Mouse (Mus musculus): ENCODE measurements around the gene Bax.
A peak's percentile ranks its signal among the peaks of the same experiment; 100 is the strongest.
"Not testable (repeated sequence)": the region's sequence is repeated elsewhere in the genome, so short reads cannot be mapped to it uniquely, and the experiment has no call there.

Bax gene

DNA sequence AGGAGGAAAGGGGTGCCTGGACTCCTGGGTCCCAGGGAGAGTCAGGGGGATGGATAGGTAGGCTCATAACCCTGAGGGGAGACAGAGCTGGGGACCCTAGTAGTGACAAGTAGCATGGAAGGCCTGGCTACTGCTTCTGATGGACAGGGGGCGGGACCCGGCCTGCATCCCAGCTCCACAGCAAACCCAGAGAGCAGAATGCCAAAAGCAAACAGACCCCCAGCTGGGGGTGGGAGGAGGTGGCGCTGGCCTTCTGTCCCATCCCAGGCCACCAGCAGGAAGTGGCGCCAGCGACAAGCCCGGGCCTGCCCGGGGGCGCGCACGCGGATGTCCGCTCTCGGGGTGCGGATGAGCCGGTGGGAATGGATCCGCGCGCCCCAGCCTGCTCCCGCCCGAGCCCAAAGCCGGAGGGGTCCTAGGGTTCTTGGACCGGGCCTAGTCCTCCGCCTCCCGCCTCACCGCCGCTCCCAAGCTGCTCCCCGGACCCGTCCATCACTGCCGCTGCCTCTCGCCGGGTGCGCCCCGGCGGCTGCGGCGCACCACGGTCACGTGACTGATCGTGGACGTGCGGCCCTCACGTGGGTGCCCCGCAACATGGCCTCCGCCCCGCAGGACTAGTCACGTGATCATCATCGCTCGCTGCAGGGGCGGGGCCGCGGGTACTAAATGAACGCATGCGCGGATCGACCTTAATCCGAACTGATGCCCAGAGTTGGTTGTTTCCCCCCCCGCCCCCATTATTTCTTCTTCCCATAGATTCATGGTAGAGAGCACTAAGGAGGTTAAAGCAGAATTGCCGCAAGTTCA, at the start of gene Bax:
TSS of gene Bax (minus strand) at position 616 of the 807 bp plus-strand sequence.
- DNase-seq (ENCODE audit: low spot score in 2 of 2) = peak; percentile 91 to 94

DNA sequence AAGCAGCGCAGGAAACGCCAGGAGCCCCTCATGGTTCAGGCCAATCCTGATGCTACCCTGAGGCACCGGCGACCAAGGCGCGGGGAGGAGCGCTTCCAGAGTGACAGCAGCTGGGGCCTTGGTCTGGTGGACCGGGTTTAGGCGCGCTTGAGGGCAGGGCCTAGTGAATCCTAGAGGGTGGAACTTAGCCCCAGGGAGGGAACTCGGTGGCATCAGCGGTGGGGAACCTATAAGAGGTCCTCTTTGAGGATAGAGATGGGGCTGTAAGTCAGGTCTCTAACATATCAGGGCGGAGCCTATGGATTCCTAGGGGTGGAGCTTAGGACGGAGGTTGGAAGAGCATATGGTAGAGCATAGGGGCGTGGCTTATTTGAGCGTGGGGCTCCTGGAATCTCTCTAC, 48.7 kb upstream of the Bax start:
- DNase-seq (ENCODE audit: low spot score in 2 of 2) = no peak

DNA sequence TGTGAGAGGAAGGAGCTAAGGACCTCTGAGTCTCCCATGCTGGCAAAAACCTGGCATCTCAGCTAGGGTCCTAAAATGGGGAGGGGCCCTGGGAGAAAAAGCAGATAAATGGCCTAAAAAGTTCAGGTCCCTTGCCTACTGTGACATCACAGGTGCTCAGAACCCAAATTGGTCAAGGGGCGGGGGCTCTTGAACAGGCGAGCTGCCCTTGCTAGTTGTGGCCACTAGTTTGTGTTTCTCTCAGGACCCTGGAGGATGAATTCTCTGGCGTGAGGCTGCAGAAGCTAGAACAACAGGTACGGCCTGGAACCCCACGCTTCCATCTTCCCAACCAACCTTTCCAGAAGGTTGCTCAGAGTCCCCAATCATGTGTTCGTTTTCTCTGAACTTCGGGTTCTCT, 47.7 kb upstream of the Bax start:
- no peak for DNase-seq (ENCODE audit: low spot score in 2 of 2)

DNA sequence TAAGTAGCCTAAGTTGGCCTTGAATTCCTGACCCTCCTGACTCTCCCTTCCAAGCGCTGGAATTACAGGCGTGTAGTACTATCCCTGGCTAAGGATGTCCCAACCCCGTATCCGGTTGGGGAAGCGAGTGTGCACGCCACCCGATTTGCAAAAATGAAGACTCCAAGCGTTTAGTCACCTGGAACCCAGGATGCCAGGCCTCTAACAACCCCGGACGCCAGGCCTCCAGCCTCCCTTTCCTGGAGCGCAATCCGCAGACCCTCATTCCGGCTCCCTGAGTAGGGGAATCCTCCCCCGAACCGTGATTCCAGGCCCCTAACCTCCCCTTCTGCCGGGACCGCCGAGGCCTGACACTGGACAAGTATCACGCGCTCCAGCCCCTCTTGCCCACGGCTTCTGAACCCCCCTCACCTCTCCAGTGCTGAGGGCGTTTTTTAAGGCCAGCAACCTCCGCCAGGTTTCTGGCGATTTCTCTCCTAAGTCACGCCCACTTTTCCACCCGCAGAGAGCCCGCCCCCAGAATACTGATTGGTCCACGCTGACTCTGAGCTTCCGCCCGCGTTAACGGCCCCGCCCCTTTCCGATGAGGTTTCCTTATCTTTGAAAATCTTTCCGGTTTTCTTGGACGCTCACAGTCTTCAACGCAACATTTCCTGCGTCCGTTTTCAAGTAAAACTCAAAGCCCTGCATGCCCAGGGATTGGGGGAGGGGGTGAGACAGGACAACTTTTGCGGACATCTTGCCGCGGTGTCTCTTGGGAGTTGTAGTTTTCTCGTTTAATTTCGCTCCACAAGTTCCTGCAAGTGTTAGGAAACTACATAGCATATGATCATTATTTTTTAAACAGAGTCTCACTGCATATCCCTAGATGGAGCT, 43.5 kb upstream of the Bax start, which contains the start of gene Nucb1:
TSS of gene Nucb1 (minus strand) at position 495 of the 876 bp plus-strand sequence.
- peak; percentile 89 to 91 for DNase-seq (ENCODE audit: low spot score in 2 of 2)

DNA sequence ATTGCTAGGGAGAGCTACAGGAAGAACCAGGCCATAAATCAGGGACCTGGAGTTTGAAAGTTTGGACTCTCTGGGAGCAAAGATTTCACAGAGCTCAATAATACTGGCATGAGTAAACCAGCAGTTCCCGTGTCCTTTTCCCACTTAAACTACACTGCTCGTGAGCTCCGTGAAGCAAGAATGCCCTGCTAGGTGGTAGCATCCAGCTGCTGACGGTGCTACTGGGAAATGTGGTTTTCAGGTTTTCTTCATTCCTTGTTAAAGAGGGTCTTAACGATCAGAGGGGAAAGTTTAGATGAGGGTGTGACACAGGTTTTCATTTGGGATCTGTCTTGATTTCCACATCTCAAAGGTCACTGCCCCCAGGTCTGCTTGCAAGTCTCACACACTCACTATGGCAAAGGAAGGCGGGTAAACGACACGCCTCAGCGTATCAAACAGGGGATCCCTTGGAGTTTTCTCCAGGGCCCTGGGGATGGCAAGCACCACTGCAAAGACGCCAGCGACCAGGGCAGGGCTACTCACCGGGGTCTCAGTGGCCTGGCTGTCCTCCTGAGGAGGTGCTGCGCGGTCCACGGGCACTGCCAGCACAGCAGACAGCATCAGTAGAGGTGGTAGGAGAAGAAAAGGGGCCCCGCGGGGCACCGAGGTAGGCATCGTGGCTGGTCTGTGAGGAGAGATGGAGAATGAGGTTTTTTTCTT, 42.6 kb upstream of the Bax start:
- no peak for DNase-seq (ENCODE audit: low spot score in 2 of 2)

DNA sequence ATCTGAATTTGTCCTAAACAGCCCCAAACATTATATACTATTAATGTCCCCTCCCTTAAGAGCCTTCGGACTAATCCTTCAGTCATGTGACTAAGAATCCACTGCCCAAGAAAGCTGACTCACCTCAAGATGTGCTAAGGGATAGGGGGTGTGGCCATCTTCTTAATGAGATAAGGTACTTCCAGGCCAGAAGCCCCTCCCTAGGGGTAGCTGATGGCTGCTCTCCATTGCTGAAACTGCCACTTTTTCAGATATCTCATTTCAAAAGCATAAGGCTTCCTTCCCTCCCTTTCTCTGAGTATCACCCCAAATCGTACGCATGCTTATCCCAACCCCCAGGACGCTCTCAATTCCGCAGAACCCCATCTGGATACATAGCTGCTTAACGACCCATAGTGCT, 41.9 kb upstream of the Bax start:
- no peak for DNase-seq (ENCODE audit: low spot score in 2 of 2)

DNA sequence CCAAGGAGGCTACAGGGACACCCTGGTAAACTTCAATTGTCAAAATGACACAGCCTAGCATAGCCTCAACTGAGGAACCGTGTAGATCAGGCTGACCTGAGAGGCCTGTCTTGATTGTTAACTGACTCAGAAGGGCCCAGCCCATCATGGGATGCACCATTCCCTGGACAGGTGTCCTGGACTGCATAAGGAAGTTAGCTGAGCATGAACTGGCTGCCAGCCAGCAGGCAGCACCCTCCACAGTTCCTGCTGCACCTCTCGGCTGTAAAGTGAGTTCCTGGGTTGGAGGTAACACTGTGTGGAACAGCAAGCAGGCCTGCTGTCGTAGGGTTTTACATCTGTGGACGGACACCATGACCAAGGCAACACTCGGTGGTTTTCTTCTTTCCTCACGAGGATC, 40.9 kb upstream of the Bax start:
- no peak for DNase-seq (ENCODE audit: low spot score in 2 of 2)

DNA sequence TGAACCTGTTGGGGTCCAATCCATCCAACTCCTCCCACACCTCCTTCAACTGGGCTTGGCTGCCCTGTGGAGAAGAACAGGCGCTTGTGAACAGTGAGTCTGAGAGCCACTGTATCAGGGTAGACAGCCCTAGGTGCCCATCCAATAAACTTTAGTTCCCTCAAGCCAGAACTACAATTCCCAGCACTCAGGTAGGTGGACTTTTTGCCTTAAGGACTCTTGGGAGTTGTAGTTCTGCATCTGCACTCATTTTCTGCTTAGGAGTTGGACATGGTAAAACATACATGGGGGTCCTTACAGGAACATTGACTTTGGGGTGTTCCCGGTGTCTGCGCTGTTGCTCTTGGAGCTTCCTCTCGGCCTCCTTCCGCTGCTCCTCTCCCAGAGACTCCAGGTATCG, 31.7 kb upstream of the Bax start:
- no peak for DNase-seq (ENCODE audit: low spot score in 2 of 2)

DNA sequence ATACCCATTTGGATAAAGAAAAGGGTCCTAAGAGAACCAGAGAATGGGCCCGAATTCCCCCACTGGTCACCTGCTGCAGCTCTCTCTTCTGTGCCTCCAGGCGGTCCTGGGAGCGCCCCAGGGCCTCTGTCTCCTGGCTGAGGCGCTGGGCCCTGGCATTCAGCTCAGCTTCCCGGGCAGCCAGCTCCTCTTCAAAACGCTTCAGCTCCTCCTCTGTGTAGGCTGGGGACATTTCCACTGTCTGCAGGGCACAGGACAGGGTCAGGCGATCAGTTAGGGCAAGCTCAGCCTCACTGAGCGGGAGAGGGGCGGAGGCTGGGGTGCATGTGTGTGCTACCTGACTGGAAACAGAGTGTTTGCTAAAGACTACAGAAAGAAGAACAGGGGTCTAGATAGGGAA, 27.9 kb upstream of the Bax start:
- DNase-seq (ENCODE audit: low spot score in 2 of 2) = no peak

DNA sequence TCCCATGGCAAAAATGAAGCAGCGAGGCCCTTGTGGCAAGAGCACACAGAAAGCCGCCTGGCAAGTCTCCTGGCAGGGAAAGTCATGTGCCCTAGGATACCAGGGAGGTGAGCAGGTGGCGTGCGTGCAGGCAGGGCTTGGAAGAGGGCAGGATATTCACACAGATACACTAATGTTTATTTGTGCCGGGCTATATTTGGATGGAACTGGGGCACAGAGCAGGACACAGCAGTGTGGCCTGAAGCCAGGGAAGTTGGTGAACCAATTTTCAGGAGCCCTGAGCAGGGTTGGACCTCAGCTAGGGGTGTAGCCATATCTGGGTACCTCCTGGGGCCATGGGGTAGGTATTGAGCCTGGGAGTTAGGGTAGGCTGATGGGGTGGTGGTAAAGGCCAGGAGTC, 26.3 kb upstream of the Bax start:
- no peak for DNase-seq (ENCODE audit: low spot score in 2 of 2)

DNA sequence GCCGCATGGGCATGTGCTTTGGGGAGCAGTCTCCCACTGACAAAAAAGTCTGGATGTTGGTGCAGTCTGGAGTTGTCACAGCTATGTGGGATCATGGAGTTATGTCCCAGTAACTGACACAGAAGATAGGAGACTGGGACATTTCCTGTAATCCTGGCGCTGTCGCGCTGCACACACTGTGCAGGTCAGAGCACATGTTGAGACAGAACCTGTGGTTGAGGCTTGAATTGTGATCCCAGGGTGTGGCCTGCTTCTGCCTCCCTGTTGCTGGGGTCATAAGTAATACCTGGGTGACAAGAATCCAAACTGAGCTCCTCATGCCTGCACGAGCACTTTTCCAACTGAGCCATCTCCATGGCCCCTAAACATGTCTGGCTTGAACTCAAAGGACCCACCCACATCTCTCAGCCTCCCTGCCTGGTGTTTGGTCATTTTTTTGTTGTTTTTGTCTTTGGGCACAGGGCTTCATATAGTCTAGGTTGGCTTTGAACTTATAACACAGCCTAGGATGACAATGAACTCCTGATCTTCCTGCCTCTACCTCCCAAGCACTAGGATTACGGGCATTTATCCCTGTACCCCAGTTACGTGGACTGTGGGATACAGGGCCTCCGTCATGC, 25.6 kb upstream of the Bax start:
- no peak for DNase-seq (ENCODE audit: low spot score in 2 of 2)

DNA sequence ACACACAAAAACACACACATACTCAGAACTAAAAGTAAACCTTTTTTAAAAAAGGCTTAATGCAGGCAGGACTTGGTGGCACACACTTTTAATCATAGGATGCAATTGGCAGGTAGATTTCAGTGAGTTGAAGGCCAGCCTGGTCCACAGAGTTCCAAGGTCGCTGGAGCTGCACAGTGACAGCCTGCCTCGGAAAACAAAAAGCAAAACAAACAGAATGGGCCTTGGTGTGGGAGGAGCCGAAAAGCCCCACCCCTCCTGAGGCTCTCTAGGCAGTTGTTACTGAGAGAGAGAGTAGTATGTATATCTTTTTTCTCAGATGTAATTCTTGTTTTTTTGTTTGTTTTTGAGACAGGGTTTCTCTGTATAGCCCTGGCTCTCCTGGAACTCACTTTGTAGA, 24.6 kb upstream of the Bax start:
- DNase-seq (ENCODE audit: low spot score in 2 of 2) = no peak

DNA sequence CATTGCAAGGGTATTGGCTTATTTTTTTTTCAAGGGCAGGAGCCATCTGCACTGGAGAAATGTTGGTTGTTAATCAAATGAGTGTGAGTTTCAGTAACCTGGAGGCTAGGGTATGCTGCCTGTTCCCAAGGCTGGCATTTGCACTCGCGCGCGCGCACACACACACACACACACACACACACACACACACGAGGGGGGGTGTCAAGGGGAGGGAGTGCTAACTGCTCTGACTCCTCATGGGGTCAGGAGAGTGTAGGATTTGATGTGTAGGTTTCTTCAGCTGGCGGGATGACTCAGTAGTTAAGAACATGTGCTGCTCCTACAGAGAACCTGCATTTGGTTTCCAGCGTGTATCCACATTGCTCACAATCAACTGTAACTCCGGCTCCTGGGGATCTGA, 24.1 kb upstream of the Bax start:
- no peak for DNase-seq (ENCODE audit: low spot score in 2 of 2)

DNA sequence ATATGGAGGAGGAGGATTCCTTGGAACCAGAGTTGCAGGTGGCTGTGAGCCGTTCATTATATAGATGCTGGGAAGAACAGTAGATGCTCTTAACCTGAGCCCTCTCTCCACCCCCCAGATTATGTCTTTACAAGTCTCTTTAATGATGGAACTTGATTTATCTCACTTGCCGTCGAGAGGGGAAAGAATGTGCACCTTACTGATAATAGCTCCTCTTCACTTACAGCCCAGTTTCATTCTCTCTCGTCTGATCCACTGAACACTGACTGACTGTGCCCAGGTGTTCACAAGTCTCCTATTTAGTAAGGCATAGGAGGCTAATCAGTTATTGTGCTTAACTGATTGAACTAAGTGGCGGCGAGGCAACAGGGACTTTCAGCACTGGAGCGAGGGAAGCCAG, 22.9 kb upstream of the Bax start:
- DNase-seq (ENCODE audit: low spot score in 2 of 2) = no peak

DNA sequence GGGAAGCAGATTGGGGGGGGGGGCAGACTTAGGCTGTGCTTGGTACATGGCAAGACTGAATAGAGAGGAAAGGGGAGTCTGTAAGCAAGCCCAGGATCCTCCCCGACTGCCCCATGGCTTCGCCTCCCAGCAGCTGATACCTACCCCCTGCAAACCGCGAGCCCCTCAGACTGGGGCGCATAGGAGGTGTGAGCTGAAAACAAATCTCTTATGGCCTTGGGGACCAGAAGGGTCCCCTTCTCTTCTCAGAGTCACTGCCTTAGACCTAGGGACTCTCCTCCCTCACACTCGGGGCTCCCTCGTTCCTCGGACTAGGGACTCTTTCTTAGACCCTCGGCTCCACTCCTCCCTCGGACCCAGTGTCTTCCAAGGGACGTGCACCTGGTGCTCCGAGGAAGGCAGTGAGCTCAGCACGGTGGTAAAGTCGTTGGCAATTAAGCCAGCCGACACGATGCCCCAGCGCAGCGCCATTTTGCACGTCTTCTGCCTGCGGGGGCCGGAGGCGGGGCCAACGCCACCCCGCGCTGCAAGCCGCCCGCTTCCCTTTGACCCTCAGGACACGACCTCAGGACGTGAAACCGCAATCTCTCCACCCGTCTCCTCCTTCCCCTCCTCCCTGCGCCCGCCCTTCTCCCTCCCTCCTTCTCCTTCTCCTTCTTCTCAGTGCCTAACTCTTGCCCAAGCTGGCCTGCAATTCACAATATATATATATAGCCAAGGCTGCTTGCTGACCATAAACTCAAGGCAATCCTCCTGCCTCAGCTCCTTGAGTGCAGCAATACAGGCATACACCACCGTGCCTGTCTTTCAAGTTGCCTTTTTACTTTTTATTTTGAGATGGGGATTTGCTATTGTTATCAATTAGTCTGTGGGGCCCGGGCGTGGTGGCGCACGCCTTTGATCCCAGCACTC, 21.9 kb upstream of the Bax start, which contains the start of gene Dhdh:
TSS of gene Dhdh (minus strand) at position 513 of the 912 bp plus-strand sequence.
- DNase-seq (ENCODE audit: low spot score in 2 of 2) = peak; percentile 34 to 42

DNA sequence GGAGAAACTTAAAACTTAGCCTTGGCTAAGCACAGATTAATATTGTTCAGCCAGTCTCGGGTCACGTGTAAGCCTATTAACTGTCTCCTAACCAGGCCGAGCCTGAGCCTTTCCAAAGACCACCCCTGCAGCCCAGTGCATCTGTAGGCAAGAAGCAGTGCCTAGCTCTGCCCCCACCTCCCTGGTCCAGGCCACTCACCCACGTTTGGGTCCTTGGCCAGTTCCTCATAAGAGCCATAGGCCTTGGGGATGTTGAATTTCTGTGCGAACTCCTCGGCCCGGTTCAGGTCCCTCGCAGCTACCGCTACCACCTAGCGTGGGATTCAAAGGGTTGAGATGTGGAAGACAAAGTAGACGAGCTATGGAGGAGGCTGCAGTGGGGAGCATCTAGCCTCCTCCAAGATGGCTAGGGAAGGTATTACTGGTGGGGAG, 21.2 kb upstream of the Bax start:
- DNase-seq (ENCODE audit: low spot score in 2 of 2) = no peak

DNA sequence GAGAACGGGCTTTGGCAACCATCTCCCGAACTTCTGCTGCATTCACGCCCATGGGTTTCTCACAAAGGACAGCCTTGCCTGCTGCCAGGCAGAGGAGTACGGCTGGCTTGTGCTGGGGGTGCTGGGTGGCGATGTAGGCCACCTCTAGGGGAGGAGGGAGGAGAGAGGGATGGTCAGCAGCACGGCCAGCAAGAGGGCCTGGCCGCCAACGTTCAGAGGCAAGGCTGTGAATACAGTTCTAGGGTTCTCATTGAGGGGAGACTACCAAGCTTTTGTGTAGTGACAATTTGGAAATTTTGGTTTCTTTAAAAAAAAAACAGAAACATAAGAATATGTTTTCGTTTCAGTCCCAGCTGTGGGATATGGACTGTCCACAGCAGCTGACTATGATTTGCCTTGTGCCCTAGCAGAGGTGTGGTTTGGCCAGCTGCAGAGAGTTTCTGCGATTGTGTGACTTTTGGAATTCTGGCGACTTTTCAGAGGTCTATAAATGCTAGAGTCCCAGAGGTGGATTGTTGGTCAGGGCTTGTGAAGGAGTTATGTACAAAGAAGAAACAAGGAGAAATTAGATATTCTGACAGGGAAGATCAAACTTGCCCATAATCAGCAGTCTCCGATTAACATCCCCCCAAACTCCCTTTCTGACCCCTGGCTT, 20.2 kb upstream of the Bax start, which contains the start of gene Gm45808:
TSS of gene Gm45808 (minus strand) at position 51 of the 655 bp plus-strand sequence.
- DNase-seq (ENCODE audit: low spot score in 2 of 2) = no peak

DNA sequence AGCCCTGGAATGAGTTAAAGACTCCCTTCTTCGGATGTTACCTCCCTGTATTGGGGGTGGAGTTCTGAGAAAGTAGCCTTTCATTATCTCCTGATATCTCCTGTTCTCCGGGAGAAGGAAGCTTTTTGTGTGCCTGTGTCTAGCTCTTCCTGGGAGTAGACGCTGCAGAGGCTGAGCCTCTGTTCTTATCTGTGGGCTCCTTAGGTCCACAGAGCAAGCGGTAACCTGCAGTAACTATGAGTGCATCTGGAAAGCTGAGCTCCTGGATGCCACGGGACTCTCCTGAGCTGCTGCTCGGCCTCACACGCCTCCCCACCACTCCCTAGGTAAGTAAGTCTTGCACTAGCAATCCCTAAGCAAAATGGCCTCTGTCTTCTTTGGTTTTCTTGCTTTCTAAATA, 19.5 kb upstream of the Bax start:
- DNase-seq (ENCODE audit: low spot score in 2 of 2) = no peak

DNA sequence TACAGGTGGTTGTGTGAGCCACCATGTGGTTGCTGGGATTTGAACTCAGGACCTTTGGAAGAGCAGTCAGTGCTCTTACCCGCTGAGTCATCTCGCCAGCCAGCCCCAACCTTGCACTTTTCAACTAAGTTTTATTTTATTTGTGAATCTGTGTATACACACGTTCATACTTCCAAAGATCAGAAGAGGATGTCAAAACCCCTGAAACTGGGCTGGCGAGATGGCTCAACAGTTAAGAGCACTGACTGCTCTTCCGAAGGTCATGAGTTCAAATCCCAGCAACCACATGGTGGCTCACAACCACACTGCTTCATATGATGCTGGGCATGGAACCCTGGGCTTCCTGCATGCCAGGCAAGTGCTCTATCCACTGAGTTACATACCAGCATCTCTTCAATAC, 18.3 kb upstream of the Bax start:
- DNase-seq (ENCODE audit: low spot score in 2 of 2) = not testable (repeated sequence)

DNA sequence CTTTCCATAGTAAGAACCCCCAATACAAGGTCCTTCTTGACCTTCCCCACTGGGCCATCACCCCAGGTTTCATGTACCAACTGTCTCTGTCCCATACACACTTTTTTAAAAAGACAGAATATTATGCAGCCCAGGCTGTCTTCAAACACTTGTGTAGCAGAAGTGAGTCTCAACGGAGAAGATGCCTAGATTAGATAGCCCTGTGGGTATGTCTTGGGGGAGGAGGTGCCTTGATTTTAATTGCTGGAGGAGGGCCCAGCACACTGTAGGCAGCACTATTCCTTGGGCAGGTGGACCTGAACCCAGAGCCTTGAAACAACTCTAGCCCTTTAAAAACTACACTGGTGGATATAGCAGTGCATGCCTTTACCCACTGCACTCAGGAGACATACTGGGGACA, 15.5 kb upstream of the Bax start:
- DNase-seq (ENCODE audit: low spot score in 2 of 2) = no peak
